Mouse (Mus musculus) ES-Bruce4 (cell line): ENCODE measurements around the gene Fmo3.

ENCODE experiments used
- CTCF ChIP-seq: IDR thresholded peaks from one replicate; pipeline ENCODE4 v1.8.1; 2011; ENCODE audit warnings: low read depth, low read length
- POLR2A ChIP-seq: IDR thresholded peaks from one replicate; pipeline ENCODE4 v1.8.1; 2011; ENCODE audit warnings: low read length; ENCODE audit not compliant: insufficient read depth

GRCm38 (mm10) chr1:162914932-162915556, 69.3 kb downstream of the Fmo3 start:
- no peak for TF ChIP-seq CTCF
- no peak for TF ChIP-seq POLR2A
